Mouse (Mus musculus) liver, embryonic 16.5 days (tissue): ENCODE measurements around the gene Adgrf1. TPM values are rescaled to one million over a fixed set of nuclear protein-coding genes. Genes with fewer than 3 reads are reported as not detected.

ENCODE experiments used
- ATAC-seq: fragments of 200-750 bp; cut with Nextera tagmentation; 2 replicates; pipeline ENCODE4 v1.8.0; 2017; ENCODE audit warnings: low read depth, mild to moderate bottlenecking, moderate number of reproducible peaks, moderate library complexity
- H3K27ac ChIP-seq: fragments of 300-500 bp; sonication (generic); 2 replicates; pipeline ENCODE4 v1.5.1; 2014; ENCODE audit warnings: mild to moderate bottlenecking, low read length
- H3K27me3 ChIP-seq: fragments of 300-500 bp; sonication (generic); 2 replicates; pipeline ENCODE4 v1.6.1; 2014; ENCODE audit warnings: low read depth, low read length, mixed read lengths; ENCODE audit not compliant: control insufficient read depth, insufficient read depth
- H3K36me3 ChIP-seq: fragments of 300-500 bp; sonication (generic); 2 replicates; pipeline ENCODE4 v1.6.1; 2014; ENCODE audit warnings: mild to moderate bottlenecking; ENCODE audit not compliant: control insufficient read depth, insufficient read depth
- H3K4me1 ChIP-seq: fragments of 300-500 bp; sonication (generic); 2 replicates; pipeline ENCODE4 v1.6.1; 2014; ENCODE audit warnings: low read depth, low read length, mixed read lengths; ENCODE audit not compliant: control insufficient read depth
- H3K4me2 ChIP-seq: fragments of 300-500 bp; sonication (generic); 2 replicates; pipeline ENCODE4 v1.6.1; 2014; ENCODE audit warnings: low read depth, low read length, mixed read lengths
- H3K4me3 ChIP-seq: fragments of 300-500 bp; sonication (generic); 2 replicates; pipeline ENCODE4 v1.5.1; 2014; ENCODE audit warnings: low read depth, mild to moderate bottlenecking, low read length
- H3K9ac ChIP-seq: fragments of 300-500 bp; sonication (generic); 2 replicates; pipeline ENCODE4 v1.6.1; 2014; ENCODE audit warnings: low read depth, low read length
- H3K9me3 ChIP-seq: fragments of 300-500 bp; sonication (generic); replicated peaks from 2 replicates; pipeline ENCODE4 v1.6.1; 2016; ENCODE audit warnings: low read length; ENCODE audit not compliant: control insufficient read depth
- WGBS: fragments of 180-500 bp; shearing (Covaris S2); extraction: QIAGEN DNeasy Blood & Tissue Kit; methylation state at CpG from one replicate; pipeline ENCODE4 v1.1.7; 2014; ENCODE audit not compliant: insufficient replicate concordance; 5-methylcytosine and 5-hydroxymethylcytosine counted together
- polyA plus RNA-seq: library from polyadenylated mRNA; unstranded; fragments of >200 nt; fragmentation: Nextera tagmentation; extraction: Ambion mirVana; gene quantifications from 2 replicates; pipeline ENCODE4 v1.2.1, GENCODE M21; 2015

Gene Adgrf1
- polyA plus RNA-seq, 1 experiment from 2014 or later = 1.1 TPM

DNA sequence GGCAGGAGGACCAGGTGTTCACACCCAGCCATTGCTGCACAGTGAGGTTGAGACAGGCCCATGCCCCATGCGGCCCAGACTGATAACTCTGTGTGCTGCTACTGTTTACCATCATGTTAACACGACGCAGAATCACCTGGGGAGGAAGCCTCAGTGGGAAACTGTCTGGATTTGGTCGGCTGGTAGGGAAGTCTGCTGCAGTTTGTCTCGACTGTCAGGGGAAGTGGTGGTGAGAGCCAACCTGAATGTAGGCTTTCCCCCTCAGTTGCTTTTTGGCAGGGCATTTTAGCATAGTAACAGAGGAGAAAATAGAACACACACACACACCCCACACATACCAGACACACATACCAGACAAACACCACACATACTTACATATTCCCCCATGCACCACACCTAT, 12.7 kb downstream of the Adgrf1 start:
- H3K4me2 ChIP-seq = no peak overlapping the region
- no peaks in the 10 kb centered on the region for H3K9me3 ChIP-seq
- H3K36me3 ChIP-seq = no peaks in the 10 kb centered on the region
- ATAC-seq = no peak
- no peaks in the 10 kb centered on the region for H3K4me1 ChIP-seq
- no peak overlapping the region for H3K9ac ChIP-seq
- WGBS = 42% methylated on average over 5 of the region's 5 CpGs
- no peak overlapping the region for H3K4me3 ChIP-seq
- no peaks in the 10 kb centered on the region for H3K27me3 ChIP-seq
- H3K27ac ChIP-seq = no peak overlapping the region

DNA sequence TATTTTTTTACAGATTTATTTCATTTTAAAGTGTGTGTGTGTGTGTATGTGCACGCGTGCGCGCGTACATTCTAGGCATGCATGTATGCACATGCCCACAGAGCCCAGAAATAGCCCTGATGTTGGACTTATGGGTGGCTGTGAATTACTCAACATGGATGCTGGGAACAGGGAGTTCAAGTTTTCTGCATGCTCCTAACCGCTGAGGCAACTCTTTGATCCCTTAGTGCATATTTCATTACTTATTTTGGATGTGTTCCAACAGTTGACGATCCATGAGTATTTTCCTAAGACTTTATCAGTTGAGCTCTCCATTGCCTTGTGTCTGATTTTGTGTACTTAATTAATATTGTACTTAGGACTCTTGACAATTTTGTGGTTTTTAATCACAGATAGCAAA, 29.4 kb downstream of the Adgrf1 start:
- H3K27ac ChIP-seq = no peak overlapping the region
- no peak overlapping the region for H3K9ac ChIP-seq
- H3K27me3 ChIP-seq = no peaks in the 10 kb centered on the region
- no peaks in the 10 kb centered on the region for H3K36me3 ChIP-seq
- no peak overlapping the region for H3K4me2 ChIP-seq
- 78% methylated on average over 7 of the region's 7 CpGs for WGBS
- no peak overlapping the region for H3K4me3 ChIP-seq
- no peak for ATAC-seq
- no peaks in the 10 kb centered on the region for H3K4me1 ChIP-seq
- H3K9me3 ChIP-seq = no peaks in the 10 kb centered on the region

DNA sequence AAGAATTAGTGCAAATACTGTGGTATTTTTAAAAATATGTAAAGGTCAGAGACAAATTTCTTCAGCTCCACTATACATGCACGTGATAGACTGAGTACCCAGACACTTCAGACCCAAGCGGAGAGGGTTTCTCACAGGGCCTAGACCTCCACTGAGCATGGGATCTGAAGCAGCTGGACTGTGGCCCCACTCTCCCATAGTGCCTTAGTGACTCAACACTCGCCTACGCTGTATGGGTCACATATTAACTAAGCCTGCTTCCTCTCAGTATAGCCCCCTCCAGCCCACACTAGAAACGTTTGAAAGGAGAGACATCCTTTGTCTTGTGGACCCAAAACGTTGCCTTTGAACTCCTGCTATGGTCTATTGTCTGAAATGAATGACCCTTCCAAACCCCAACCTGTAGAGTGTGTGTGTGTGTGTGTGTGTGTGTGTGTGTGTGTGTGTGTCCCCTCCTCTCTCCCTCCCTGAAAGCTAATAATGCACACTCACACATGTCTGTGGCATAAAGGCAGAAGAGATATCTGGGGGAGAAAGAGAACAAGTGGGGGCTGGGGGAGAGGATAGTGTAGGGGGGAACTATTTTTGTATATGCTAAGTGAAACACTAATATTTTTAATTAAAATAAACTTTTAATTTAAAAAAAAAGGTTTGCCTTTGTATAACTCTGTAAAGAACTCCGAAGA, 56.0 kb downstream of the Adgrf1 start:
- Histone ChIP-seq H3K4me1 (peaks cover 55% of the 10 kb centered on the region), H3K9ac (peak overlapping the region; percentile 58), H3K4me2 (peak overlapping the region; percentile 60), H3K27ac (peak overlapping the region; percentile 93), H3K9me3 (no peaks in the 10 kb centered on the region), H3K27me3 (no peaks in the 10 kb centered on the region), H3K36me3 (no peaks in the 10 kb centered on the region), H3K4me3 (no peak overlapping the region; the same call in 1 of the 2 replicates)
- WGBS = 40% methylated on average over 7 of the region's 7 CpGs
- peak; percentile 45 for ATAC-seq

DNA sequence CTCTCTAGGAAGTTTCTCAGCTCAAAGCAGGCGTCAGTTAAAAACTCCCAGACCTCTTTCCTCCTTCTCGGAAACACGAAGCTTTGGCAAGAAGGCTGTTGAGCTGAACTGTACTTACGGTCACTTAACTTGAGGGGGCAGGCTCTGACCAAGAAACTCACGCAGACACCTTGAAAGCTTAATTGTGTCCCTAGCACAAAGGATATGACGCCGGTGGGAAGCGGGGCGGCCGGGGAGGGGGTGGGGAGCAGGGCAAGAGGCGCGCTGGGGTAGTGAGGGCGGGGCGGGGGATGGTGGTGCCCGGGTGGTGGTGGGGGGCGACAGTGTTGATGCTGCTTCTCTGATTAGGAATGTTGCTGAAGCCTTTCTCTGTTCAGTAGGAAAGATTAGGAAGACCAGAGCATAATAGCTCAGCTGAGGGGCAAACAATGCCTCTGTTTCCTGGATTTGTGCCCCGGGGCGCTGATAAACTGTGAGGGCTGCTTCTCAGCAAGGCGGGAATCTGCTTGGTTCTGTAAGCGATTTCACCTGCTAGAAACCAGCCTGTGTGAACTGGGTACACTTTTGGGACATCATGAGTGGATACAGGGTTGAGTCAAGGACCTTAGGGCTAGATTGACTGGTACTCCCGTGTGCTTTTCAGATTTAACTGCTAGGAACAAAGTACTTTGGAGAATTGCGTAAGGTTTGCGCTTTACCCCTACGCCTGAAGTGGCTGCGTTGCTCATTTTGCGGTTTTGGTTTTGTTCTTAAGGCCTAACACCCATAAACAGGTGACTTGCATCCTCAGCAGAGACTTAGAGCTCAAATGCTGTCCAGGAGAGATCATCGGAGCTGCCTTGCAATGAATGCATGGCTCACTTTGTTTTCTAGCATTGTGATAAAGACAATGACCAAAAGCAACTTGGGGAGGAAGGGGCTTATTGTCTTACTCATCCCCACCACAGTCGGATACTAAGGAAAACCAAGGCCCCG, 56.9 kb downstream of the Adgrf1 start:
- 5% methylated on average over 28 of the region's 29 CpGs for WGBS
- H3K4me2 ChIP-seq = peak overlapping the region; percentile 60
- no peaks in the 10 kb centered on the region for H3K9me3 ChIP-seq
- peak; percentile 21 for ATAC-seq
- peak overlapping the region; percentile 58 for H3K9ac ChIP-seq
- H3K27ac ChIP-seq = peak overlapping the region; percentile 93
- peaks cover 55% of the 10 kb centered on the region for H3K4me1 ChIP-seq
- no peaks in the 10 kb centered on the region for H3K27me3 ChIP-seq
- H3K36me3 ChIP-seq = no peaks in the 10 kb centered on the region
- H3K4me3 ChIP-seq = peak overlapping the region; percentile 32

DNA sequence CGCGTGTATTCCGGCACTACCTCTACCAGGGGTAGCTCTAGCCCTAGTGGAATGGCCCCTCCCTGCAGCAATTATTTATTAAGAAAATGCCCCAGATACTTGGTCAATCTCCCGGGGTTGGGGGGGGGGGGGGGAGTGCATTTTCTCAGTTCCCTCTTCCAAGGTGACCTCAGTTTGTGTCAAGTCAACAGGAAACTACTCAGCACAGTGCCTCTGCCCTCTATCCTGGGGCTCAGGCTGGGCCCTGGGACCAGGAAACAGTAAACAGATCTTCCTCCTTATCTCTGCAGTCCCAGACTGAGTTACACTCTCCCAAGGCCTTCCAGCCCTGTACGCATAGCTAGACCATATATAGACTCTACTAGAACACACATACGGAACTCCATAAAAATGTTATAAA, 57.7 kb downstream of the Adgrf1 start:
- no peaks in the 10 kb centered on the region for H3K9me3 ChIP-seq
- peak overlapping the region; percentile 93 for H3K27ac ChIP-seq
- 26% methylated on average over 5 of the region's 6 CpGs for WGBS
- no peaks in the 10 kb centered on the region for H3K27me3 ChIP-seq
- H3K36me3 ChIP-seq = no peaks in the 10 kb centered on the region
- H3K4me3 ChIP-seq = no peak overlapping the region
- H3K4me1 ChIP-seq = peaks cover 60% of the 10 kb centered on the region
- peak overlapping the region; percentile 60 for H3K4me2 ChIP-seq
- ATAC-seq = peak; percentile 81
- no peak overlapping the region for H3K9ac ChIP-seq

DNA sequence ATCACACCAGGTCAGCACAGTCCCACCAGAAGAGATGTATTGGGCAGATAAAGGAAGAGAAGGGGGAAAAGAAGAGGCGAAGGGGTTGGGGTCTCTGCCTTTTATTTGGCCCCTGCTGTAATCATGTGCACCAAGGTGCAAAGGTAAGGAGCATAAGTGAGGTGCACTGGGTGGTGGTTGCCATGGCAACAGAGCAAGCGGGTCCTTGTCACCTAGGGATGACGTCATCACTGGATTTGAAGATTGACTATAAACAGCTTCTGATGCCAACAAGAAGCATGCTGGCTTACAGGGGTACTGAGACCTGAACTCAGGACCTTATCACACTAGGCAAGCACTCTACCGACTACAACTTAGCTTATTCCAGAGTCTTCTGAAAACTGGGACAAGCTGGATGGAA, 59.1 kb downstream of the Adgrf1 start:
- Histone ChIP-seq H3K4me2 (peak overlapping the region; percentile 28), H3K4me3 (no peak overlapping the region), H3K27ac (peak overlapping the region; percentile 93), H3K9me3 (no peaks in the 10 kb centered on the region), H3K9ac (0 out of 2 replicates have a peak overlapping the region, but pooled peaks have one; percentile 18), H3K4me1 (peaks cover 63% of the 10 kb centered on the region), H3K36me3 (no peaks in the 10 kb centered on the region), H3K27me3 (no peaks in the 10 kb centered on the region)
- no peak for ATAC-seq
- WGBS = 37% methylated on average over 4 of the region's 4 CpGs

DNA sequence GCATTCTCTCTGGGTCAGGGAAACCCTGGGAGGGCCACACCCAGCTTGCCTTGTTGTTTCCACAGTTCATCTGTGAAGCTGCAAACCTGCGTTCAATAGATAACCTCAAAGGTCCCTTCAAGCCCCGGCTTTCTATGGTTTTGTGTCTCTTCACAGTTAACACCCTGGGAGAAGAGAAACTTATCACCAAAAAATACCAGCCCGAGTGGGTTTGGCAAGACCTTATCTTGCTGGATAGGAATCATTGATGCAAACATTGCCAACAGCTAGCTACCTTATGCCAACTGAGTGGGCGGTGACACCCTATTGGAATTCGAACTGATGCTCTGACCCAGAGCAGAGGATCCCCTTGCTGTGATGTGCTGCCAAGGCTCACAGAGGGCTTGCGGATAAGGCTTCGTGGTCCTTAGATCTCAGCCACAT, 59.6 kb downstream of the Adgrf1 start:
- peak overlapping the region; percentile 49 for H3K9ac ChIP-seq
- no peaks in the 10 kb centered on the region for H3K9me3 ChIP-seq
- no peak overlapping the region for H3K4me3 ChIP-seq
- 17% methylated on average over 7 of the region's 7 CpGs for WGBS
- H3K27ac ChIP-seq = peak overlapping the region; percentile 93
- H3K4me1 ChIP-seq = peaks cover 64% of the 10 kb centered on the region
- ATAC-seq = peak; percentile 78
- H3K27me3 ChIP-seq = no peaks in the 10 kb centered on the region
- H3K4me2 ChIP-seq = peak overlapping the region; percentile 28
- no peaks in the 10 kb centered on the region for H3K36me3 ChIP-seq

DNA sequence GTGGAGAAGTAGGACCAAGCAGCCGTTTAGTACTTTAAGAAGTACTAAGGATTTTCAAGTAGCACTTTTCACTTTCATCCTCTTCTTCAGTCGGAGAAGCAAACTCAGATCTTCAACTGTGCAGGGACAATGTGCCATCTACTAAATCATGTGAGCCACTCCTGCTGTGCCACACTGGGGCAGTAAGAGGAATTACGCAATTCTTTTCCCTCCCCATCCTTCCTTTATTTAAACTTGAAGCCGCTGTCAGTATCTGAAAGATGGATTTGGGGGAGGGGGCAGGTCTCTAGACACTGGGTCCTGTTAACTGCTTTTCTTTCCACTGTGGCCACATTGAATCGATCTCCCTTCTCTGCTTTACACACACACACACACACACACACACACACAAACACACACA, 62.6 kb downstream of the Adgrf1 start:
- H3K9ac ChIP-seq = no peak overlapping the region
- no peaks in the 10 kb centered on the region for H3K27me3 ChIP-seq
- H3K4me1 ChIP-seq = peaks cover 43% of the 10 kb centered on the region
- WGBS = 34% methylated on average over 5 of the region's 5 CpGs
- ATAC-seq = no peak
- 0 out of 2 replicates have a peak overlapping the region, but pooled peaks have one; percentile 23 for H3K27ac ChIP-seq
- H3K36me3 ChIP-seq = no peaks in the 10 kb centered on the region
- no peak overlapping the region for H3K4me2 ChIP-seq
- H3K4me3 ChIP-seq = no peak overlapping the region
- no peaks in the 10 kb centered on the region for H3K9me3 ChIP-seq

DNA sequence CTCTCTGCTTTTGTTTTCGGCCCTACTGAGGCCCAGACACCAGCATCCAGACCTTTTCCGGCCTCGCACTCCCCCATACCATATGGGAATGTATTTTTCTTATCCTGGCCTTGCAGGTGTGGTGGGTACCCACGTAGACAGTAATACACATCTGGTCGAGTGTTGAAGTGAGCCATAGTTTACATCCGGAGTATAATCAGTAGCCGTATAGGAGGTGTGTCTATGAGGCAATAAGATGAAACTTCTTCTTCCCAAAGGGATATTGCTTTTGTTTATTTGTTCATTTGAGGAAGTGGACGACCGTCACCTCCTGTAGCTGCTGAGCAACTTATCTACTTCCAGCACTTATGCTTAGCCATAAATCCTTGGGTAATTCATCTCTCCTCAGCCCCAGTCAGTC, 63.9 kb downstream of the Adgrf1 start:
- no peak overlapping the region for H3K4me3 ChIP-seq
- H3K9ac ChIP-seq = no peak overlapping the region
- no peaks in the 10 kb centered on the region for H3K36me3 ChIP-seq
- H3K27me3 ChIP-seq = no peaks in the 10 kb centered on the region
- H3K9me3 ChIP-seq = no peaks in the 10 kb centered on the region
- H3K4me2 ChIP-seq = no peak overlapping the region
- ATAC-seq = no peak
- H3K4me1 ChIP-seq = peaks cover 29% of the 10 kb centered on the region
- H3K27ac ChIP-seq = no peak overlapping the region
- WGBS = 22% methylated on average over 9 of the region's 9 CpGs
